Mouse (Mus musculus) macrophage (primary cell): ENCODE data around the gene Sesn3. TPM values are rescaled to one million over a fixed set of nuclear protein-coding genes. Genes with fewer than 3 reads are reported as not detected.
"Not testable (repeated sequence)": the region's sequence is repeated elsewhere in the genome, so short reads cannot be mapped to it uniquely, and the experiment has no call there.

Source experiments
- H3K27ac ChIP-seq: fragments of 350-480 bp; formaldehyde crosslinking; 2 replicates; pipeline ENCODE4 v1.9.0; 2021
- H3K36me3 ChIP-seq: fragments of 350-480 bp; formaldehyde crosslinking; 2 replicates; pipeline ENCODE4 v1.9.0; 2021; ENCODE audit errors: inconsistent target
- H3K4me3 ChIP-seq: fragments of 350-480 bp; formaldehyde crosslinking; 2 replicates; pipeline ENCODE4 v1.9.0; 2021; ENCODE audit errors: inconsistent target
- H3K79me2 ChIP-seq: fragments of 350-480 bp; formaldehyde crosslinking; 2 replicates; pipeline ENCODE4 v1.9.0; 2021; ENCODE audit errors: inconsistent target
- WGBS: methylation state at CpG from one replicate; pipeline ENCODE4 v1.1.7; 2026; ENCODE audit warnings: inconsistent platforms; ENCODE audit not compliant: missing documents; 5-methylcytosine and 5-hydroxymethylcytosine counted together
- polyA plus RNA-seq: library from polyadenylated mRNA; stranded (reverse); fragments of 250-400 nt; gene quantifications from 3 replicates; pipeline ENCODE4 v1.2.4, GENCODE M21; 2018; ENCODE audit warnings: inconsistent platforms
- total RNA-seq, 78 experiments: library from RNA; depleted of rRNA; stranded (reverse); fragments of 250-400 nt; gene quantifications; 1 replicate in 9 of 78; 2 replicates in 24 of 78; 3 replicates in 43 of 78; 4 replicates in 2 of 78; pipeline ENCODE4 v1.2.4; 2018; ENCODE audit warnings: inconsistent platforms in 56 of 78

Sesn3 gene
- total RNA-seq (2018; cell fraction: chromatin; rRNA removed) = 10 to 100 TPM in 7 of 26 experiments, 1 to 10 TPM in 17, under 1 TPM in 2; 0.67 to 18.0 (median 6.6) TPM
- 10 to 100 TPM in 1 of 26 experiments, 1 to 10 TPM in 25; 2.9 to 11.4 (median 5.9) TPM for total RNA-seq (2018; cell fraction: cytosol; rRNA removed)
- total RNA-seq (2018; cell fraction: nucleus; rRNA removed) = 10 to 100 TPM in 3 of 26 experiments, 1 to 10 TPM in 23; 2.9 to 17.3 (median 5.8) TPM
- polyA plus RNA-seq = 4.3 to 6.0 TPM (median 4.9 TPM) in 3 replicates

DNA sequence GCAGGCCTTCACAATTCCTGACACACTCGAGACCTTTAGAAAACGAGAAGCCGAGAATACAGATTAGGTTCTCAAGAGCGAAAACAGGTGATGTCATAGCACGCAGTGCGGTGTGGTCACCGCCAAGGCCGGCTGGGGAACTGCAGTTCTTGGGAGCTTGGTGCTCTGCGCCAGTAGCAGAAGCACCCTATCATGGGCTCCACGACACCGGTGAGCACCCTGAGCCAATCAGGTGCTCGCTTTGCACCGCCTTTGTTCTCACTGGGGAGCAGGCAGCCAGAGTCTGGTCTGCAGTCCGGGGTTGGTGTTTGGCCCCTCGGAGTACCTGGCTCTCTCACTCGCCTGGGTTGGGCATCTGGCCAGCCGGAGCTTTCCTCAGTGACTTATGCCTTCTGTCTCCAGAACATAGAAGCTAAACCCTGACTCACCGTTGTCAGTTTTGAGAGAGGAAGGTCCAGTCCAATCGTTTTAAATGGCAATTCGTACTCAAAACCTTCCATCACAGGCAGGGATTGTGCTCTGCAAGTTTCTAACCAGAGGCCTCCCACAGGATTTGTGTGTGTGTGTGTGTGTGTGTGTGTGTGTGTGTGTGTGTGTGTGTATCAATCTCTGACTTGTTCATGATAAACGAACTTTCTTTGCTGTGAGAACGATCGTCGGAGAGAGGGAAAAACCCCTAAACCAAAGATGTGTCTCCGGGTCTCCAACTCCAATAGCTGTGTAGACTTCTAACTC, at the start of gene Sesn3:
TSS of gene Sesn3 (plus strand) at position 82 of the 735 bp plus-strand sequence.
- WGBS = 4% methylated on average over 25 of the region's 25 CpGs
- Histone ChIP-seq H3K79me2 (no peaks in the 10 kb centered on the region), H3K27ac (peak within 1 kb of the TSS; percentile 58), H3K36me3 (no peaks in the 10 kb centered on the region), H3K4me3 (peak within 1 kb of the TSS; percentile 30)

DNA sequence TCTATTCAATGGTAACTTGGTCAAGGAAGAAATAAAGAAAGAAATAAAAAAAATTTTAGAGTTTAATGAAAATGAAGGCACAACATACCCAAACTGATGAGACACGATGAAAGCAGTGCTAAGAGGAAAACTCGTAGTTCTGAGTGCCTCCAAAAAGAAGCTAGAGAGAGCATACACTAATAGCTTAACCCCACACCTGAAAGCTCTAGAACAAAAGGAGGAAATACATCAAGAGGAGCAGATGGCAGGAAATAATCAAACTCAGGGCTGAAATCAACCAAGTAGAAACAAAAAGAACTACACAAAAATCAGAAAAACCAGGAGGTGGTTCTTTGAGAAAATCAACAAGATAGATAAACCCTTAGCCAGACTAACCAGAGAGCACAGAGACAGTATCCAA, 47.8 kb upstream of the Sesn3 start:
- not testable (repeated sequence) for H3K4me3 ChIP-seq, H3K27ac ChIP-seq, H3K79me2 ChIP-seq, H3K36me3 ChIP-seq
- WGBS = 78% methylated on average over 2 of the region's 2 CpGs

DNA sequence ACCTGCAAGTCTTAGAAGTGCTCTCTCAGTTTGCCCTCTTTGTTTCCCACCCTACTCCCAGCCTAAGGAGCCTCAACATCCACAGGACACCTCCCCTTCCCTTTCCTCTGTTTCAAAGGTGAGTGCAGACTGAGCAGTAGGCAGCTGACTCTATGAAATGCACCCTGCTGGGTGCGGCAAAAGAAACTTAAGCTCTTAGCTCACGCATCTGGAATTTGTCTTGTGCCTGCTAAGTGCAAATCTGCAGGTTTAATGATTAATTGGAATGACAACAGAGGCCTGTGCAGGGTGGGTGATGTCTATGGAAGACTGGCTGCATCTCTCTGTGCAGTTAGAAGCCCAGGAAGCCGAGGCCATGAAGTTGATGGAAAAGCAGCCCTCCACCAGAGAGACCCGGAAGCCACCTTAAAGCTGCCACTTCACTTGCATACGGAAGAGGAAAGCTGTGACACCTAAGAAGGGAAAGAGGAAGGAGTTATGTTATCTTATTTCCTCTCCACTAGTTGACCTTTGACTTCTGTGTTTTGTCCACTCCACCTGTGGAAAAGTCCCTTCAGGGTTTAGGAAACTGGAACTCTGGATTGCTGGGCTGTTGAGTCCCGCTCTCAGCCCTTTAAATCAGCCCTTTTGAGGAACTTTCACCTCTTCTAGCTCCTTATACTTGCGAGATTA, 41.0 kb upstream of the Sesn3 start:
- H3K27ac ChIP-seq = no peak overlapping the region
- WGBS = 61% methylated on average over 6 of the region's 7 CpGs
- no peaks in the 10 kb centered on the region for H3K36me3 ChIP-seq
- H3K4me3 ChIP-seq = no peak overlapping the region
- H3K79me2 ChIP-seq = no peaks in the 10 kb centered on the region

DNA sequence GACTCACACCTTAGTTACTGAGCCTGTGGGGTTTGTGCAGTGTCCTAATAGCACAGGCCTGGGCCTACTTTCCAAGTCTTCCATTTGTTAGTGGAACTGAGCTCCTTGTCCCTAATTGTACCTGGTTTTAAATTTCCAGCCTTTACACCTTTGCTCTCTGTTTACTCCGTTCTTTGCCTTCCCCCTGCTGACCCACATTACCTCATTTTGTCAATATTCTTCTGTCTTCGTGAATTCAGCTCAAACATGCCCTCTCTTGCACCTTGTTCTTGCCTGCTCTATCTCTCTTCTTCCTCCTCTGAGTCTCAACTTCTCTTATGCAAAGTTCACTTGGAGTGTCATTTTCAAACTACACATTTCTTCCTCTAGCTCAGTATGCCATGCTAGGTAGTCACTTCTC, 39.6 kb upstream of the Sesn3 start:
- WGBS = 100% methylated on average over 2 of the region's 2 CpGs
- H3K79me2 ChIP-seq = no peaks in the 10 kb centered on the region
- no peak overlapping the region for H3K27ac ChIP-seq
- no peak overlapping the region for H3K4me3 ChIP-seq
- no peaks in the 10 kb centered on the region for H3K36me3 ChIP-seq

DNA sequence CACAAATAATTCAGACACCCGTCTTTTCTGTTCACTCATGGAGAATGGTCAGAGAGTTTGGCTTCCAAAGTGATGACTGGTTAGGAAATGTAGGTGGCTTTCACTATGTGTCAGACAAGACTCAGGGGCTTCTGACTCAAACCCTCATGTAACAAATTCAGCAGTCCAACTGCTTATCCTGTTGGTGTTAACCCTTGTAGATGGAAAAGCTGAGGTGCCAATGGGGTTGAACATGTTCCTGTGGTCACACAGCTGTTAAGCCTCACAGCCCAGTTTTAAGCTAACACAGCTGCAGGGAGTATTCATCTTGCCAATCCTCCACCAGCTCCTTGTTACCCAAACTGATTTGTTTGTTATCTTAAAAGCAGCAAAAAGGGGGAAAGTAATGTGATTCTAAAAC, 33.9 kb upstream of the Sesn3 start:
- WGBS = 80% methylated on average over 1 of the region's 1 CpGs
- not testable (repeated sequence) for H3K27ac ChIP-seq, H3K4me3 ChIP-seq, H3K36me3 ChIP-seq, H3K79me2 ChIP-seq

DNA sequence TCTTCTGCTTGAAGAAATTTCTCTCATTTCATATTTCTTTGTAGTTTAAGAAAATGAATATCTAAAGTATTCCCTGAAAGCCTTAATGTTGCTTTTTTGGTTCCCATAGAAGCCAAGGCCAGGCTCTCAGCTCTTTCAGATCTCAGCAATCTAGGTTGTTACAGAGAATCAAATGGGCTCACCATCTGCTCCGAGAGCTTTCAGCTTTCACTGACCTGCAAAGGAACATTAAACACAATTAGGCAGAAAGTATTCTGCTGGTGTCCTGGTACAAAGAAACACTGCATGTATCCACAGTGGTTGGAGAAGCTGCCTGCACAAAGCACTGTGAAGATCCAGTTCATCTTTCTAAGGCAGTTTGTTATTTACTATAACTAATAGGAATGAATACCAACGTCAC, 32.6 kb upstream of the Sesn3 start:
- H3K36me3 ChIP-seq = no peaks in the 10 kb centered on the region
- H3K79me2 ChIP-seq = no peaks in the 10 kb centered on the region
- H3K27ac ChIP-seq = no peak overlapping the region
- no peak overlapping the region for H3K4me3 ChIP-seq
- WGBS = 97% methylated on average over 2 of the region's 2 CpGs

DNA sequence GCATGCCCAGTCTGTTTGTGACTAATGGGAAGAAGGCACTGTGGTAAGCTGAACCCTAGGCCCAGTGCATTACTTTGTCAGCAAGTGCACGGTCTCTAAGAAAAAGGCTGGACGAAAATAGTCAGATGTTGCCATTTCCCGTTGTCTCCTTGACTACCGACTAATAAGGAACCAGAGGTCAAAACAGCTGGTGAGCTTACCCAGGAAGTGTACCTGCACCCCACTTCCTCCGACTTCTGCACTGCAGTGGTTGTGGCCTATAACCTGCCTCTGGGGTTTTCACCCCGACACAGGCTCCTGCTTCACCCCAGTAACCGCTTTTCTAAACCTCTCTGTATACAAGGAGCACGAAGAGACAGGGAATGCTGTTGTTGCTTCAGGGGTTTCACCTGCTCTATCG, 30.3 kb upstream of the Sesn3 start:
- Histone ChIP-seq H3K4me3 (no peak overlapping the region), H3K36me3 (no peaks in the 10 kb centered on the region), H3K79me2 (no peaks in the 10 kb centered on the region), H3K27ac (no peak overlapping the region)
- WGBS = 17% methylated on average over 9 of the region's 9 CpGs

DNA sequence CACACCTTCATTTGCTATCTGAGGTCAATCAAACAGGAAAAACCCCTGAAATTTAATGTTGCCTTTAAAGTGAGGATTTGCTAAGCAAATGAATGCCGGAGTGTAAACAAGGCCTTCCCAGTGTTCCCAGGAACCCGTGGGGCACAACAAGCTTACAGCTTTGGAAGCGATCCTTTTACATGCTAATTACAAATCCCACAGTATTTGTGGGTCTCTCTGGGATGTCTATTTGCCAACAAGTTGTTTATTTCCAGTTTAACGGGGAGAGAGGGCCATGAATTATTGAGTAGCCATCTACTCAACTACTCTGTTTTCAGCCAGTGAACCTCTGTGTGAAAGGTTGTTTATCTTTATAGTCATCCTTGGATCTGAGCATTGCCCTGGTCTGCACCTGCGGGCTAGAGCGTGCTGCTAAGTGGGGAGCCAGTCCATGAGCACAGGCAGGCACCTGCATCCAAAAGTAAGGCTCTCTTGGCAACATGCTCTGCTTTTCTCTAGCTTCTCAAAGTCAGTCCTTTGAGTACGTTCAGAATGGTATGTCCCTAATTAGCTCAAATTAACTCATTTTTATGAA, 29.8 kb upstream of the Sesn3 start:
- Histone ChIP-seq H3K79me2 (no peaks in the 10 kb centered on the region), H3K36me3 (no peaks in the 10 kb centered on the region), H3K27ac (no peak overlapping the region), H3K4me3 (no peak overlapping the region)
- WGBS = 90% methylated on average over 7 of the region's 7 CpGs

DNA sequence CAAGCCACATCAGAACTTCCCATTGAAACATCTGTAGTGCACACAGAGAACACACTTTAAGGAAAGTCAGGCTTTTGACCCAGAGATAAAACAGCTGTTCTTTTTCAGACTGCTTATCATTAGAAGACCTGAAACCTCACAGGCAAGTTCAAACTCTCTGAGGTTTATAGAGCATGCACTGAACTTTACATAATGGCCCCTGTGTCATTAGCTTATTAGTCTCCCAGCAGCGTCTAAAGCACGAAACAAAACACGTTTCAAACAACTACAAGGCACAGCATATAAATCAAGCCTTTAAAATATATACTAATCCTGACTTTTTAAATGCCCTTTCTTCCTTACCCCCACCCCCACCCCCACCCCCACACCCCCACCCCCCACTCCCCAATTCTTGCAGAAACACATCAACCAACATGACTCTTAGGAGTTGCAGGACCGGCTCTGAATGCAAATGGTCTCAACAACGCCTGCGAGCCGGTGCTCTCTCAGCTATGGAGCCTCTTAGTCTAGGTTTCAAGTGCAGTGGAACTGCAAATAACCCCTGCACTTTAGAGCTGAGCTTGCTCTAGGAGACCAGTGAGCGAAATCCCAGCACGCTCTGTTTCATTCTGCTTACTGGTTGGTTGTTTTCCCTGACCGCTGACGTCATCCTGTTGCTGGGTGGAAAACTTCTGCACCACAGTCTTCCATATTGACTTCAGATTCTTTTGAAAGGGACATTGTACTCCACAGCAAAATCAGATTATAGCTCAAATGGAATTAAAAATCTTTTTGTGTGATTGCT, 28.7 kb upstream of the Sesn3 start:
- H3K27ac ChIP-seq = no peak overlapping the region

DNA sequence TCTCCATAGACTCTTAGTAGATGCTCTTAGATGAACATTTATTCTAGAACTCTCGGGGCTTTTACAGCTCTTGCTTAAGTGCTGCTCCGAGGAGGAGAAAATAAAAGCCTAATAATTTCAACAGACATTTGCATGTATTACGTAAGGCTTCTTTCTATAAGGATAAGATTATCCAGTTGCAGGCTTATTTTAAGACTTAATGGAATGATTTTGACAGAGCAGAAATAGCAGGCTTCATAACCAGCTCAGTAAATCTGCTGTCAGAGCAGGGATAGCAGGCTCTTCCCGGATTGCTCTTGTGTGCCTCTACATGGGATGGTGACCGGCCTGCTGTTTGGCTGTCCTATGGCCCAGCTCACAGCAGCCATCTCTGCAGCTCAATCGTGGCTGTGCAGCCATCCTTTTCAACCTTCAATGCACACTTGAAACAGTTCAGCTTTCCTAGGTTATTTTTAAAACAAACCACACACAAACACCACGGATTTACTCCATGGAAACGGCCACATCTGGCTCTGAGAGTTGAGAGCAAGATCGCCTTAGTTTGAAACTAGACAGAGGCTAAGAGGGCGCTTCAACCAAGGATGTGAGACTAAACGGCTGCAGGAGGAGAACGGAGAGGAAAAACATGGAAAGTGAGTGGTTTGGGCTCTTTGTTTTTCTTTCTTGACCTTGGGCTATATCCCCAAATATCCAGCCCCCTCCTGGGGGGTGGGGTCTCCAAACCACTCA, 27.2 kb upstream of the Sesn3 start:
- Histone ChIP-seq H3K36me3 (no peaks in the 10 kb centered on the region), H3K79me2 (no peaks in the 10 kb centered on the region), H3K4me3 (no peak overlapping the region), H3K27ac (no peak overlapping the region)
- 84% methylated on average over 12 of the region's 12 CpGs for WGBS

More for the DNA sequence above, 28.7 kb upstream of the Sesn3 start:
- Histone ChIP-seq H3K36me3 (no peaks in the 10 kb centered on the region), H3K4me3 (no peak overlapping the region), H3K79me2 (no peaks in the 10 kb centered on the region)
- WGBS = 91% methylated on average over 11 of the region's 11 CpGs

DNA sequence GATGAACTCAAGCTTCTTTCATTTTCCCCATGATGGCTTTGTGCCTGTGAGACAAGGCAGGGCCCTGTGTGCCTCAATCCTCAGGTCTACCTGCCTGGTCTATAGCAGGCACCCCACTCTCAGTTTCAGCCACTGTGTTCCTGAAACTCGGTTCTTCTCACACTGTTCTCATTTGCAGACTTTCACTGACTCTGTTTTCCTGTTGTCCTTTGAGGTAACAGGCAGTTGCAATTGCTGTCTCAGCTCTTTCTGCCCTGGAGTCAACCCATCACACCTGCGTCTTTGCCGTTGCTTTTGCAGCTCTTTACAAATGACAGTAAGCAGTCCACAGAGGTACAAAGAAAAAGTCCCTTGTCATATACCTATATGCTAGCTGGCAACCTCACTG, 26.7 kb upstream of the Sesn3 start:
- WGBS = 87% methylated on average over 3 of the region's 3 CpGs
- no peak overlapping the region for H3K4me3 ChIP-seq
- no peaks in the 10 kb centered on the region for H3K36me3 ChIP-seq
- H3K79me2 ChIP-seq = no peaks in the 10 kb centered on the region
- no peak overlapping the region for H3K27ac ChIP-seq

DNA sequence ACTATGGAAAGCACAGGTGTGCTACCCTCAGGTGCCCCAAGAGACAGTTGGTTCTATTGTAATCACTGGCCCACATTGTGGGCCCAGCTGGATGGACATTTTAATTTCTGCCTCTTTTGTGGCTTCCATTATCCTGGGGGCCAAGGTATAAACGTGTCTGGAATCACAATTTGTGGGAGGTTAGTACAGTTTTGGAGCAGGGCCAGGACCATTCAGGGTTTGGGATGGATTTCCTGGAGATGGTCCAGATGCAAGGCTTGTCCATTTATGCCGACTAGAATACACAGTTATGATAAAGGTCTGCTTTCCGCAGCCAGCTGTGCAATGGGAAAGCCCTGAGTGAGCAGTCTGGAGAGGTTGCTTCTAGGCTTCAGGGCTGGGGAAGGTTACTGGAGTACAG, 13.7 kb upstream of the Sesn3 start:
- no peaks in the 10 kb centered on the region for H3K36me3 ChIP-seq
- 85% methylated on average over 3 of the region's 3 CpGs for WGBS
- H3K79me2 ChIP-seq = no peaks in the 10 kb centered on the region
- H3K4me3 ChIP-seq = no peak overlapping the region
- no peak overlapping the region for H3K27ac ChIP-seq

DNA sequence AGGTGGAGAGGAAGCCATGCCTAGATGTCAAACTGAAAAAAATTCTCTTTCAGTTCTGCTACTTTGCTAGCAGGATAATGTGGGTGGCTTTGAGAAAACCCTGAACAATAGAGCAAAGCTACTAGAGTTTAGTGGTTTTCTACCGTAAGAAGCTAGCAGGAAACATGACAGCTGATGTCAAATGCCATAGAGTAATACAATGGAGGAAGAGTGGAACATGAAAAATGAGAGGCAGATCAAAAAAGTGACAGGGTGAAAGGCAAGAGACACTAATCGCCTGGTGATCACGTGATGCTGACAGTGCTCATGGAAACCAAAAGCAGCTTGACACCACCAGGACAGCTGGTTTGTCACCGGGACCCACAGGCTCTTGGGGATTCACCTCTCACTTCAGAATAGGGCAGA, 12.3 kb upstream of the Sesn3 start:
- no peak overlapping the region for H3K4me3 ChIP-seq
- no peaks in the 10 kb centered on the region for H3K36me3 ChIP-seq
- 66% methylated on average over 4 of the region's 4 CpGs for WGBS
- H3K79me2 ChIP-seq = no peaks in the 10 kb centered on the region
- no peak overlapping the region for H3K27ac ChIP-seq

DNA sequence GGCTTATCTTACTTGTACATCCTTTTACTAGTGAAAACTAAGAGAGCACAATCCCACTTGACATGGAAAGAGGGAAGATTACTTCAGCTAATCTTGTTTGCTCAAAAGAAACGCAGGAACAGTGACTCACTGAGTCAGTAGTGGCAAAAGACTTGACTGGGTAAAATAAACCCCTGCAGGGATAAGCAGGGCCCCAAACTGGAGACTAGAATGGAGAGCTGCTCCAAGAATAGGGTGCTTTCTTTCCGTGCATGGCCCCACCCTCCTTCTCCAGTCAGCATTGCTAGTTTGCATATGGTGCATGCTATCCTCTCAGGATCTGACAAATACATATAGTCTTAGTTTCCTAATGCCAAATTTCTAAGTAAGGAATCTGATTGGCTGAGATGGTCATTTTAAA, 8.4 kb upstream of the Sesn3 start:
- H3K36me3 ChIP-seq = no peaks in the 10 kb centered on the region
- WGBS = 87% methylated on average over 2 of the region's 2 CpGs
- no peaks in the 10 kb centered on the region for H3K79me2 ChIP-seq
- no peak overlapping the region for H3K4me3 ChIP-seq
- no peak overlapping the region for H3K27ac ChIP-seq
